Mouse (Mus musculus) liver, postnatal 0 days (tissue): ENCODE measurements at regions not wholly inside any gene's neighbourhood (a gene's known extent, or its start where the extent isn't known, plus 50 kb on each side); places are given as distances from the start of the nearest gene placed in this dataset.

Experiments used
- ATAC-seq: fragments of 200-750 bp; cut with Nextera tagmentation; 2 replicates; pipeline ENCODE4 v1.8.0; 2017; ENCODE audit warnings: mild to moderate bottlenecking, moderate library complexity
- DNase-seq: peaks from one replicate; pipeline ENCODE4 v3.0.0-alpha.2; 2016
- H3K27ac ChIP-seq: fragments of 300-500 bp; sonication (generic); 2 replicates; pipeline ENCODE4 v1.5.1; 2014; ENCODE audit warnings: antibody characterized with exemption, moderate library complexity, mild to moderate bottlenecking, low read depth
- H3K27me3 ChIP-seq: fragments of 300-500 bp; sonication (generic); 2 replicates; pipeline ENCODE4 v1.6.1; 2014; ENCODE audit warnings: low read length, control low read depth, mixed read lengths; ENCODE audit not compliant: insufficient read depth
- H3K36me3 ChIP-seq: fragments of 300-500 bp; sonication (generic); replicated peaks from 2 replicates; pipeline ENCODE4 v1.6.1; 2014; ENCODE audit warnings: mild to moderate bottlenecking, control low read depth, low read length, moderate library complexity, mixed read lengths; ENCODE audit not compliant: insufficient read depth
- H3K4me1 ChIP-seq: fragments of 300-500 bp; sonication (generic); 2 replicates; pipeline ENCODE4 v1.6.1; 2014; ENCODE audit warnings: antibody characterized with exemption, mild to moderate bottlenecking, control low read depth; ENCODE audit not compliant: insufficient read depth
- H3K4me2 ChIP-seq: fragments of 300-500 bp; sonication (generic); 2 replicates; pipeline ENCODE4 v1.6.1; 2014; ENCODE audit warnings: low read depth, mild to moderate bottlenecking, low read length, moderate library complexity, mixed read lengths
- H3K4me3 ChIP-seq: fragments of 300-500 bp; sonication (generic); 2 replicates; pipeline ENCODE4 v1.5.1; 2014; ENCODE audit warnings: low read depth, low read length
- H3K9ac ChIP-seq: fragments of 300-500 bp; sonication (generic); replicated peaks from 2 replicates; pipeline ENCODE4 v1.6.1; 2014; ENCODE audit warnings: mild to moderate bottlenecking, moderate library complexity
- H3K9me3 ChIP-seq: fragments of 300-500 bp; sonication (generic); 2 replicates; pipeline ENCODE4 v1.6.1; 2016; ENCODE audit warnings: mild to moderate bottlenecking, control low read depth, low read length, mixed read lengths
- CTCF ChIP-seq: sonication (generic); IDR thresholded peaks from 2 replicates; pipeline ENCODE4 v1.5.1; 2016; ENCODE audit warnings: antibody characterized with exemption, low read depth
- EP300 ChIP-seq: IDR thresholded peaks from 2 replicates; pipeline ENCODE4 v1.6.1; 2016; ENCODE audit warnings: antibody characterized with exemption, low read depth, mild to moderate bottlenecking
- WGBS: fragments of 180-500 bp; shearing (Covaris S2); extraction: QIAGEN DNeasy Blood & Tissue Kit; methylation state at CpG from one replicate; pipeline ENCODE4 v1.1.7; 2014; ENCODE audit not compliant: insufficient replicate concordance; 5-methylcytosine and 5-hydroxymethylcytosine counted together

DNA sequence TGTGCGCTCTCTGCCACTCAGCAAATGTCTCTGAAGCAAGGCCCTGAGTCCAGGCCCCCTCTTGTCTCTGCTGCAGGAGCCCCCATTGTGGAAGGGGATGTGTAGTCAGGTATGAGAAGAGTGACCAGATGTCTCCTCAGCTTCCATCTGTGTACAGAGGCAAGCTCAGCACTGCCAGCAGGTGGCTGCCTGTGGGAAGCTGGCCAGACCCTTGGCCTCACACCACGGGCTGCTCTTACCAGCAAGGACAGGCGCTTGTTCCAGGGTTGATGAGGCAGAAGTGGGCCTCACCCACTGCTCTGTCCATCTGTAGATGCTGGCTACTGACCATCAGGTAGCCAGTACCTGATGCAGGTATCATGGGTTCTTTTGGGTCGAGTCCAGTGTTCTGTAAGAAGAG lies 69.4 kb upstream of the Hdac4 start:
- H3K4me3 ChIP-seq, result no peak overlapping the region
- WGBS, result 71% methylated on average over 4 of the region's 4 CpGs
- H3K27ac ChIP-seq, result no peak overlapping the region
- H3K4me1 ChIP-seq, result no peaks in the 10 kb centered on the region
- ATAC-seq (no peak), DNase-seq (no peak)
- no peaks in the 10 kb centered on the region for H3K9me3 ChIP-seq
- no peak overlapping the region for H3K4me2 ChIP-seq
- no peaks in the 10 kb centered on the region for H3K36me3 ChIP-seq
- TF ChIP-seq CTCF, result no peak
- no peak for TF ChIP-seq EP300
- H3K27me3 ChIP-seq, result no peaks in the 10 kb centered on the region
- H3K9ac ChIP-seq, result no peak overlapping the region

- TF ChIP-seq EP300, result no peak
- TF ChIP-seq CTCF, result no peak
- Histone ChIP-seq H3K4me1 (no peaks in the 10 kb centered on the region), H3K27me3 (no peaks in the 10 kb centered on the region), H3K9me3 (no peaks in the 10 kb centered on the region), H3K9ac (no peak overlapping the region), H3K36me3 (no peaks in the 10 kb centered on the region), H3K4me3 (no peak overlapping the region), H3K27ac (no peak overlapping the region), H3K4me2 (no peak overlapping the region)
- WGBS, result 79% methylated on average over 23 of the region's 23 CpGs
- DNase-seq, result no peak
- ATAC-seq, result no peak
These were observed 64.4 kb upstream of the Hdac4 start for GRCm38 (mm10) chr1:92259715-92260392.

- no peak overlapping the region for H3K4me3 ChIP-seq
- no peaks in the 10 kb centered on the region for H3K27me3 ChIP-seq
- DNase-seq (no peak), ATAC-seq (no peak)
- TF ChIP-seq CTCF, result no peak
- no peak for TF ChIP-seq EP300
- no peaks in the 10 kb centered on the region for H3K36me3 ChIP-seq
- no peak overlapping the region for H3K27ac ChIP-seq
- H3K4me2 ChIP-seq, result no peak overlapping the region
- no peaks in the 10 kb centered on the region for H3K4me1 ChIP-seq
- H3K9me3 ChIP-seq, result no peaks in the 10 kb centered on the region
- H3K9ac ChIP-seq, result no peak overlapping the region
These were observed 62.5 kb upstream of the Hdac4 start for GRCm38 (mm10) chr1:92258026-92258425.

GRCm38 (mm10) chr1:92253086-92253485 lies 57.6 kb upstream of the Hdac4 start:
- Histone ChIP-seq H3K36me3 (no peaks in the 10 kb centered on the region), H3K9ac (no peak overlapping the region), H3K4me2 (no peak overlapping the region), H3K27me3 (no peaks in the 10 kb centered on the region), H3K4me1 (no peaks in the 10 kb centered on the region), H3K4me3 (no peak overlapping the region), H3K9me3 (no peaks in the 10 kb centered on the region), H3K27ac (no peak overlapping the region)
- TF ChIP-seq CTCF (no peak), EP300 (no peak)
- WGBS, result 78% methylated on average over 8 of the region's 8 CpGs
- no peak for ATAC-seq
- DNase-seq, result no peak

GRCm38 (mm10) chr1:92250594-92251463 lies 55.3 kb upstream of the Hdac4 start:
- ATAC-seq, result no peak

More at GRCm38 (mm10) chr1:92250594-92251463, 55.3 kb upstream of the Hdac4 start:
- Histone ChIP-seq H3K27ac (no peak overlapping the region), H3K27me3 (no peaks in the 10 kb centered on the region), H3K9me3 (no peaks in the 10 kb centered on the region), H3K4me2 (no peak overlapping the region), H3K9ac (no peak overlapping the region), H3K36me3 (no peaks in the 10 kb centered on the region), H3K4me1 (no peaks in the 10 kb centered on the region), H3K4me3 (no peak overlapping the region)
- peak; percentile 17 for DNase-seq
- no peak for TF ChIP-seq EP300
- no peak for TF ChIP-seq CTCF
- WGBS, result 63% methylated on average over 10 of the region's 10 CpGs
